In the genomic region with DNA sequence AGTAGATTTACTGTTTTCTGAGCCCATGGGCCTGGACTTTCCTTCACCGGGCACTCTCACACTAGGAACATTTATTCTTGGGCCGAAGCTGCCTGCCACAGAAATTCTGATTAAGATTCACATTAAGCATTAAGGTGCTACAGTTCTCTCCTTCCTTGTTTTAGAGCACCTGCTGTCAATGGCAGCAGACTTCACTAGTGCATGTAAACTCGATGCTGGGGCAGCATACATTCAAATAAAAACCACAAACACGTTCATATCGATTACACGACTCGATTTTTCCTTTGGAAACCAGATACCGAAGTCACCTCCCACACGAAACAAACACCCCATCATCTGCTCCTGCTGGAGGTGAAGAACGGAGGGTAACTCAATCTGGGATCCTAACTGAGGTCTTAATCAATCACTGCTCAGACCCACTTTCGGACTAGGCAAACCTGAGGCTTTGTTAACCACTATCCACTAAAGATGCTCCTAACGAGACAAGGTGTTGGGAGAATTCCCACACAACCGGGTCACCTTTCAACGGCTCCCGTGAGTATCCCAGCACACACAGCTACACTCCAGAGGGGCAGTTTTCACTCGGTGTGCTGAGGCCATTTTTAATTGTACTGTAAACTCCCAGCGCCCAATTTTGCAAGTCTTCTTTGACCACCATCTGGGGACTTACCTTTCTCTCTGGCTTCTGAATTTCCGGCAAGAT, we compare ENCODE assay signal across 8 mouse cellular contexts. TPM values are rescaled to one million over a fixed set of nuclear protein-coding genes. Genes with fewer than 3 reads are reported as not detected.
A peak's percentile ranks its signal among the peaks of the same experiment; 100 is the strongest.
DNase-seq lines count a peak whose midpoint lies in the region; ATAC-seq and TF ChIP-seq lines count a peak whose summit lies in the region.

No protein-coding gene starts in this region.

- no peaks in the 10 kb centered on the region for H3K27me3 ChIP-seq in lung, embryonic 16.5 days (ENCODE audit: control insufficient read depth, insufficient read depth, low read depth, low read length)
- H3K27me3 ChIP-seq in hindbrain, embryonic 10.5 days (ENCODE audit: insufficient read depth, poor library complexity, severe bottlenecking), result no peaks in the 10 kb centered on the region
- H3K27me3 ChIP-seq in midbrain, embryonic 11.5 days (ENCODE audit: control insufficient read depth, insufficient read depth, low read length), result no peaks in the 10 kb centered on the region

- H3K4me2 ChIP-seq in lung, embryonic 16.5 days (ENCODE audit: low read depth, low read length), result peak overlapping the region; percentile 84
- H3K4me2 ChIP-seq in midbrain, embryonic 11.5 days, result peak overlapping the region; percentile 77

- ATAC-seq in lung, embryonic 16.5 days (ENCODE audit: low read depth), result no peak
- ATAC-seq in midbrain, embryonic 11.5 days (ENCODE audit: low FRiP score), result no peak

- peak overlapping the region; percentile 99 for H3K4me3 ChIP-seq in lung, embryonic 16.5 days (ENCODE audit: low read length)
- peak overlapping the region; percentile 72 for H3K4me3 ChIP-seq in bone marrow macrophage, adult 2 months (ENCODE audit: insufficient read depth, low read length)
- H3K4me3 ChIP-seq in hindbrain, embryonic 10.5 days, result peak overlapping the region; percentile 95
- peak overlapping the region; percentile 87 for H3K4me3 ChIP-seq in midbrain, embryonic 11.5 days (ENCODE audit: low read depth, low read length)

- WGBS in lung, embryonic 16.5 days, result 6% methylated on average over 18 of the region's 18 CpGs
- WGBS in hindbrain, embryonic 10.5 days, result 20% methylated on average over 18 of the region's 18 CpGs
- WGBS in midbrain, embryonic 11.5 days, result 20% methylated on average over 18 of the region's 18 CpGs

- peaks cover 20% of the 10 kb centered on the region for H3K36me3 ChIP-seq in lung, embryonic 16.5 days (ENCODE audit: control insufficient read depth, insufficient read depth, low read length)
- H3K36me3 ChIP-seq in hindbrain, embryonic 10.5 days, result peaks cover 39% of the 10 kb centered on the region
- H3K36me3 ChIP-seq in midbrain, embryonic 11.5 days (ENCODE audit: control insufficient read depth, insufficient read depth, low read length), result peaks cover 21% of the 10 kb centered on the region

- peaks cover 17% of the 10 kb centered on the region for H3K4me1 ChIP-seq in lung, embryonic 16.5 days (replicated peaks; ENCODE audit: control insufficient read depth, insufficient read depth, low read length)
- H3K4me1 ChIP-seq in bone marrow macrophage, adult 2 months (ENCODE audit: control insufficient read depth, insufficient read depth, low read length), result peaks cover 16% of the 10 kb centered on the region
- peaks cover 31% of the 10 kb centered on the region for H3K4me1 ChIP-seq in hindbrain, embryonic 10.5 days (replicated peaks)
- H3K4me1 ChIP-seq in midbrain, embryonic 11.5 days (ENCODE audit: control insufficient read depth, insufficient read depth, low read length), result peaks cover 12% of the 10 kb centered on the region

- DNase-seq in lung, postnatal 36 days, result no peak
- peak; percentile 26 for DNase-seq in hindbrain, embryonic 10.5 days (ENCODE audit: low spot score)
- peak; percentile 91 for DNase-seq in midbrain, embryonic 11.5 days (ENCODE audit: low spot score, missing footprints)
- DNase-seq in natural killer cell, adult 2 months (ENCODE audit: low spot score in 2 of 2), result no peak
- no peak for DNase-seq in thymus, postnatal 25 days
- no peak for DNase-seq in ovary, postnatal 10 days (ENCODE audit: low spot score)

- peak overlapping the region; percentile 98 for H3K9ac ChIP-seq in lung, embryonic 16.5 days (ENCODE audit: low read length)
- H3K9ac ChIP-seq in midbrain, embryonic 11.5 days (ENCODE audit: low read length), result peak overlapping the region; percentile 93

- H3K27ac ChIP-seq in lung, embryonic 16.5 days (ENCODE audit: low read length), result peak overlapping the region; percentile 86
- peak overlapping the region; percentile 56; the same call in 1 of the 2 replicates for H3K27ac ChIP-seq in bone marrow macrophage, adult 2 months (ENCODE audit: insufficient read depth, low read depth, low read length)
- peak overlapping the region; percentile 94 for H3K27ac ChIP-seq in hindbrain, embryonic 10.5 days
- peak overlapping the region; percentile 42; the same call in 1 of the 2 replicates for H3K27ac ChIP-seq in midbrain, embryonic 11.5 days (ENCODE audit: low read depth, low read length)

- TF ChIP-seq CTCF in bone marrow macrophage, adult 2 months (IDR thresholded peaks at IDR 0.05; ENCODE audit: low read depth, low read length), result no peak

- TF ChIP-seq POLR2A in bone marrow macrophage, adult 2 months (IDR thresholded peaks at IDR 0.05; ENCODE audit: borderline replicate concordance, low read depth, low read length), result no peak

- H3K9me3 ChIP-seq in lung, embryonic 16.5 days (ENCODE audit: control insufficient read depth, low read length), result no peaks in the 10 kb centered on the region
- no peaks in the 10 kb centered on the region for H3K9me3 ChIP-seq in hindbrain, embryonic 10.5 days
- no peaks in the 10 kb centered on the region for H3K9me3 ChIP-seq in midbrain, embryonic 11.5 days (ENCODE audit: control insufficient read depth, low read length)

RNA-seq across cellular contexts. Expression of gene Sec61a1, which starts 0.9 kb away (rescaled TPM):
- polyA plus RNA-seq in lung, embryonic 16.5 days (2015; fragmentation: Nextera tagmentation; extraction: Ambion mirVana), result 229 and 245 TPM in 2 replicates
- 82.2 and 83.4 TPM in 2 replicates for polyA plus RNA-seq in bone marrow macrophage, adult 2 months (2012; ENCODE audit: insufficient read depth, insufficient read length, missing spikeins)
- polyA plus RNA-seq in hindbrain, embryonic 10.5 days (2016; fragmentation: Nextera tagmentation; extraction: Ambion mirVana), result 206 and 228 TPM in 2 replicates
- polyA plus RNA-seq in midbrain, embryonic 11.5 days (2014; fragmentation: Nextera tagmentation; extraction: Ambion mirVana), result 152 and 165 TPM in 2 replicates

RNA-seq across cellular contexts. Expression of gene Ruvbl1, which starts 52.6 kb away (rescaled TPM):
- 123 and 127 TPM in 2 replicates for polyA plus RNA-seq in lung, embryonic 16.5 days (2015; fragmentation: Nextera tagmentation; extraction: Ambion mirVana)
- 18.3 and 20.2 TPM in 2 replicates for polyA plus RNA-seq in bone marrow macrophage, adult 2 months (2012; ENCODE audit: insufficient read depth, insufficient read length, missing spikeins)
- polyA plus RNA-seq in hindbrain, embryonic 10.5 days (2016; fragmentation: Nextera tagmentation; extraction: Ambion mirVana), result 168 and 195 TPM in 2 replicates
- polyA plus RNA-seq in midbrain, embryonic 11.5 days (2014; fragmentation: Nextera tagmentation; extraction: Ambion mirVana), result 164 and 165 TPM in 2 replicates

Comparison
In these comparisons a context has a peak if more than half of its experiments do, and no peak if none do; other contexts are left out.
1. H3K27ac ChIP-seq: peak in every context shown above with its lines; median percentile 94 in hindbrain, embryonic 10.5 days; 86 in lung, embryonic 16.5 days; 56 in bone marrow macrophage, adult 2 months; 42 in midbrain, embryonic 11.5 days.
2. DNase-seq: peak in hindbrain, embryonic 10.5 days (single experiment) and midbrain, embryonic 11.5 days (single experiment); none in lung, postnatal 36 days (single experiment), natural killer cell, adult 2 months (0 of 2), thymus, postnatal 25 days (single experiment) and ovary, postnatal 10 days (single experiment).
3. Peak in every context shown above with its lines, with median percentiles within 50 percentile points of each other: H3K4me3 ChIP-seq.